Comparison of ENCODE assay signal across 13 mouse cellular contexts in genomic region chr4:17026685-17027084, GRCm38 (mm10).
A peak's percentile ranks its signal among the peaks of the same experiment; 100 is the strongest.
DNase-seq lines count a peak whose midpoint lies in the region; ATAC-seq and TF ChIP-seq lines count a peak whose summit lies in the region.
"Had no signal": no experiment of that assay in that cellular context is flagged by ENCODE, and none has a peak within 500 bp of the region (broad histone marks: within the 10 kb centered on the region; RNA-seq: fewer than 3 reads in every experiment).

No protein-coding gene starts in this region.

- H3K4me2 ChIP-seq in hindbrain, postnatal 0 days (ENCODE audit: low read depth, low read length), result no peak overlapping the region
- H3K4me2 ChIP-seq in hindbrain, embryonic 14.5 days (replicated peaks), result no peak overlapping the region
- no peak overlapping the region for H3K4me2 ChIP-seq in neural tube, embryonic 11.5 days (ENCODE audit: low read depth)
- H3K4me2 ChIP-seq: hindbrain, embryonic 12.5 days; liver, embryonic 12.5 days; neural tube, embryonic 12.5 days had no signal

- H3K27ac ChIP-seq in hindbrain, postnatal 0 days, result no peak overlapping the region
- no peak overlapping the region for H3K27ac ChIP-seq in hindbrain, embryonic 14.5 days
- H3K27ac ChIP-seq in neural tube, embryonic 11.5 days (ENCODE audit: low read depth, low read length), result no peak overlapping the region
- H3K27ac ChIP-seq: hindbrain, embryonic 12.5 days; liver, embryonic 12.5 days; neural tube, embryonic 12.5 days had no signal

- H3K9me3 ChIP-seq in hindbrain, postnatal 0 days (ENCODE audit: low read length), result no peaks in the 10 kb centered on the region
- H3K9me3 ChIP-seq in hindbrain, embryonic 14.5 days (ENCODE audit: control insufficient read depth, low read length), result no peaks in the 10 kb centered on the region
- H3K9me3 ChIP-seq in neural tube, embryonic 11.5 days (ENCODE audit: control insufficient read depth, low read length), result no peaks in the 10 kb centered on the region
- H3K9me3 ChIP-seq: hindbrain, embryonic 12.5 days; liver, embryonic 12.5 days; neural tube, embryonic 12.5 days had no signal

- TF ChIP-seq CTCF in hindbrain, postnatal 0 days (IDR thresholded peaks at IDR 0.05; ENCODE audit: low read depth), result peak; percentile 21

- no peak for ATAC-seq in hindbrain, postnatal 0 days
- ATAC-seq in hindbrain, embryonic 14.5 days (ENCODE audit: low FRiP score), result no peak
- ATAC-seq in neural tube, embryonic 11.5 days (ENCODE audit: insufficient read depth, low FRiP score, low TSS enrichment), result no peak
- ATAC-seq: liver, embryonic 12.5 days had no signal

- no peak overlapping the region for H3K9ac ChIP-seq in hindbrain, postnatal 0 days (replicated peaks; ENCODE audit: low read length)
- H3K9ac ChIP-seq in hindbrain, embryonic 14.5 days, result no peak overlapping the region
- no peak overlapping the region for H3K9ac ChIP-seq in neural tube, embryonic 11.5 days (ENCODE audit: low read length)
- H3K9ac ChIP-seq: hindbrain, embryonic 12.5 days; liver, embryonic 12.5 days; neural tube, embryonic 12.5 days had no signal

- WGBS in hindbrain, postnatal 0 days, result 39% methylated on average over 2 of the region's 2 CpGs
- 34% methylated on average over 2 of the region's 2 CpGs for WGBS in hindbrain, embryonic 14.5 days
- WGBS in neural tube, embryonic 11.5 days, result 50% methylated on average over 2 of the region's 2 CpGs

- no peak overlapping the region for H3K4me3 ChIP-seq in hindbrain, postnatal 0 days (ENCODE audit: low read length)
- H3K4me3 ChIP-seq in hindbrain, embryonic 14.5 days (replicated peaks; ENCODE audit: low read length), result no peak overlapping the region
- H3K4me3 ChIP-seq in neural tube, embryonic 11.5 days (ENCODE audit: low read depth, low read length), result no peak overlapping the region
- H3K4me3 ChIP-seq: hindbrain, embryonic 12.5 days; liver, embryonic 12.5 days; neural tube, embryonic 12.5 days had no signal

- H3K4me1 ChIP-seq in hindbrain, postnatal 0 days (ENCODE audit: insufficient read depth, low read length), result no peaks in the 10 kb centered on the region
- H3K4me1 ChIP-seq in hindbrain, embryonic 14.5 days (replicated peaks; ENCODE audit: control insufficient read depth, insufficient read depth, low read length), result no peaks in the 10 kb centered on the region
- H3K4me1 ChIP-seq in neural tube, embryonic 11.5 days (ENCODE audit: control insufficient read depth, insufficient read depth, low read length), result no peaks in the 10 kb centered on the region
- H3K4me1 ChIP-seq: hindbrain, embryonic 12.5 days; liver, embryonic 12.5 days; neural tube, embryonic 12.5 days had no signal

- DNase-seq in hindbrain, postnatal 0 days (ENCODE audit: low spot score), result no peak
- no peak for DNase-seq in hindbrain, embryonic 14.5 days (ENCODE audit: low spot score)
- peak; percentile 14 for DNase-seq in neural tube, embryonic 11.5 days (ENCODE audit: low spot score)
- no peak for DNase-seq in neural tube, embryonic 10.5 days (ENCODE audit: extremely low spot score, low spot score)
- DNase-seq in brain, adult 2 months (ENCODE audit: low read depth, low spot score), result peak; percentile 9
- DNase-seq in adrenal gland, adult 18-20 months (ENCODE audit: low spot score in 2 of 2), result no peak
- no peak for DNase-seq in adrenal gland, postnatal 4 days (ENCODE audit: low spot score in 2 of 2)
- DNase-seq: layer of hippocampus, adult 9-11 months; lung, postnatal 4 days; right cerebral cortex, postnatal 4 days had no signal

- H3K36me3 ChIP-seq in hindbrain, postnatal 0 days (ENCODE audit: insufficient read depth, low read length), result no peaks in the 10 kb centered on the region
- H3K36me3 ChIP-seq in hindbrain, embryonic 14.5 days (replicated peaks; ENCODE audit: control insufficient read depth, insufficient read depth), result no peaks in the 10 kb centered on the region
- H3K36me3 ChIP-seq in neural tube, embryonic 11.5 days (ENCODE audit: control insufficient read depth, insufficient read depth, low read length), result no peaks in the 10 kb centered on the region
- H3K36me3 ChIP-seq: hindbrain, embryonic 12.5 days; liver, embryonic 12.5 days; neural tube, embryonic 12.5 days had no signal

- no peaks in the 10 kb centered on the region for H3K27me3 ChIP-seq in hindbrain, postnatal 0 days (ENCODE audit: insufficient read depth, low read length)
- no peaks in the 10 kb centered on the region for H3K27me3 ChIP-seq in hindbrain, embryonic 14.5 days (ENCODE audit: control insufficient read depth, insufficient read depth, low read length)
- H3K27me3 ChIP-seq in neural tube, embryonic 11.5 days (ENCODE audit: control insufficient read depth, insufficient read depth, low read length), result no peaks in the 10 kb centered on the region
- H3K27me3 ChIP-seq: hindbrain, embryonic 12.5 days; liver, embryonic 12.5 days; neural tube, embryonic 12.5 days had no signal

Comparison
In these comparisons a context has a peak if more than half of its experiments do, and no peak if none do; other contexts are left out.
1. DNase-seq: peak in neural tube, embryonic 11.5 days (single experiment) and brain, adult 2 months (single experiment); none in hindbrain, postnatal 0 days (single experiment), hindbrain, embryonic 14.5 days (single experiment), neural tube, embryonic 10.5 days (single experiment), adrenal gland, adult 18-20 months (0 of 2) and adrenal gland, postnatal 4 days (0 of 2).